Mouse (Mus musculus) midbrain, embryonic 14.5 days (tissue): ENCODE data around the gene Rab2b. TPM values are rescaled to one million over a fixed set of nuclear protein-coding genes. Genes with fewer than 3 reads are reported as not detected.
"Not testable (repeated sequence)": the region's sequence is repeated elsewhere in the genome, so short reads cannot be mapped to it uniquely, and the experiment has no call there.

Experiments
- ATAC-seq: fragments of 200-750 bp; cut with Nextera tagmentation; 2 replicates; pipeline ENCODE4 v1.8.0; 2017; ENCODE audit warnings: moderate number of reproducible peaks, moderate library complexity; ENCODE audit not compliant: low FRiP score, low TSS enrichment
- DNase-seq: peaks from one replicate; pipeline ENCODE4 v3.0.0-alpha.2; 2015
- H3K27ac ChIP-seq: fragments of 300-500 bp; sonication (generic); replicated peaks from 2 replicates; pipeline ENCODE4 v1.5.1; 2014; ENCODE audit warnings: mild to moderate bottlenecking, low read depth, low read length, moderate library complexity
- H3K27me3 ChIP-seq: fragments of 300-500 bp; sonication (generic); 2 replicates; pipeline ENCODE4 v1.6.1; 2014; ENCODE audit warnings: low read length, control low read depth, mixed read lengths; ENCODE audit not compliant: control insufficient read depth, insufficient read depth
- H3K36me3 ChIP-seq: fragments of 300-500 bp; sonication (generic); 2 replicates; pipeline ENCODE4 v1.6.1; 2014; ENCODE audit warnings: low read length, control low read depth; ENCODE audit not compliant: control insufficient read depth, insufficient read depth
- H3K4me1 ChIP-seq: fragments of 300-500 bp; sonication (generic); 2 replicates; pipeline ENCODE4 v1.6.1; 2014; ENCODE audit warnings: mild to moderate bottlenecking, antibody characterized with exemption, low read length, control low read depth; ENCODE audit not compliant: control insufficient read depth, insufficient read depth
- H3K4me2 ChIP-seq: fragments of 300-500 bp; sonication (generic); 2 replicates; pipeline ENCODE4 v1.6.1; 2014; ENCODE audit warnings: mild to moderate bottlenecking, low read length, moderate library complexity
- H3K4me3 ChIP-seq: fragments of 300-500 bp; sonication (generic); replicated peaks from 2 replicates; pipeline ENCODE4 v1.5.1; 2014; ENCODE audit warnings: low read depth, low read length
- H3K9ac ChIP-seq: fragments of 300-500 bp; sonication (generic); replicated peaks from 2 replicates; pipeline ENCODE4 v1.6.1; 2014; ENCODE audit warnings: mild to moderate bottlenecking, low read length, moderate library complexity
- H3K9me3 ChIP-seq: fragments of 300-500 bp; sonication (generic); 2 replicates; pipeline ENCODE4 v1.6.1; 2016; ENCODE audit warnings: low read length, control low read depth, mixed read lengths; ENCODE audit not compliant: control insufficient read depth
- WGBS: fragments of 180-500 bp; shearing (Covaris S2); extraction: QIAGEN DNeasy Blood & Tissue Kit; methylation state at CpG from one replicate; pipeline ENCODE4 v1.1.7; 2014; 5-methylcytosine and 5-hydroxymethylcytosine counted together
- polyA plus RNA-seq: library from polyadenylated mRNA; unstranded; fragments of >200 nt; fragmentation: Nextera tagmentation; extraction: Ambion mirVana; gene quantifications from 2 replicates; pipeline ENCODE4 v1.2.1, GENCODE M21; 2014

Rab2b gene
- polyA plus RNA-seq, 1 experiment from 2014 or later, result 65.7 TPM

DNA sequence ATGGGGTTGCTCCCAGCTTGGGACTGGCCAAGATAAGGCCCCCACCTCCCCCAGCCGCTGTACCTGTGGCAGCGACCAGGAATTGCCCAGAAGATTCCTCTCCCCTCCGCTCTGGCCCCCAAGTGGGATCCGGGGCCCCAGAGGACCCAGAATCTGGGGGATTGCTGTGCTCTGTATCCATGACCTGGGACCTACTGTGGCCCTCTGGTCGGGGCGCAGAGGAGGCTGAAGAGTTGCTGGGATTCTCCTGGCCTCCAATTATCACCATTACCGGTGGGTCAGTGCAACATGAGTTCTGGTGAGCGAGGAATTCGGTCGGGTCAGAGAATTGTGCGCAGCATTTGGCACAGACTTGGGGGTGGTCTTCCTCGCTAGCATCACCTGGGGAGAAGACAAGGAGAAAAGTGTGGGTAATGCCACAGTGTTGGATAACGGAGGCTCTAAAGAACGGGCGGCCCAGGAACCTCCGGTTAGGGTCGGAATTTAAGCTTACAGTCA, 36.0 kb upstream of the Rab2b start:
- Histone ChIP-seq H3K4me2 (peak overlapping the region; percentile 92), H3K4me1 (peaks cover 51% of the 10 kb centered on the region)
- 0 out of 2 replicates have a peak, but pooled peaks have one; percentile 5 for ATAC-seq

DNA sequence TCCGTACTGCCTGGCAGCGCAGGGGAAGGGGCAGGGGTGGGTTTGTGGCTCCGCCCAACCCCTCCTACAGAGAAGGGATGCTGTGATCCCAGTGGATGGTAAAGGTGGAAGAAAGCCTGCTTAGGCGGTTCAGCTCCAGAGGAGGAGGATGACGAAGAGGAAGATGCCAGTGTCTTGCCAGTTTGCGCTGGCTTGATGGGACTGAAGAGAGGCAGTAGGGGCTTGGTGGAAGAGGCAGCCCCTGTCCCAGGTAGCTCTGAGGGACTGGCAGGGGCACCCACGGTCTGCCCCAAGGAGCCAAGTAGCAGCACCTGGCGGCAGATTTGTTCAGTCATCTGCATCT, 35.4 kb upstream of the Rab2b start:
- H3K4me1 ChIP-seq, result peaks cover 51% of the 10 kb centered on the region
- 42% methylated on average over 8 of the region's 8 CpGs for WGBS

More for the DNA sequence above, 36.0 kb upstream of the Rab2b start:
- H3K9me3 ChIP-seq, result no peaks in the 10 kb centered on the region
- H3K4me3 ChIP-seq, result peak overlapping the region; percentile 72
- peaks cover 46% of the 10 kb centered on the region for H3K36me3 ChIP-seq
- WGBS, result 8% methylated on average over 17 of the region's 17 CpGs
- no peak for DNase-seq
- peak overlapping the region; percentile 94 for H3K27ac ChIP-seq
- no peaks in the 10 kb centered on the region for H3K27me3 ChIP-seq
- peak overlapping the region; percentile 88 for H3K9ac ChIP-seq

DNA sequence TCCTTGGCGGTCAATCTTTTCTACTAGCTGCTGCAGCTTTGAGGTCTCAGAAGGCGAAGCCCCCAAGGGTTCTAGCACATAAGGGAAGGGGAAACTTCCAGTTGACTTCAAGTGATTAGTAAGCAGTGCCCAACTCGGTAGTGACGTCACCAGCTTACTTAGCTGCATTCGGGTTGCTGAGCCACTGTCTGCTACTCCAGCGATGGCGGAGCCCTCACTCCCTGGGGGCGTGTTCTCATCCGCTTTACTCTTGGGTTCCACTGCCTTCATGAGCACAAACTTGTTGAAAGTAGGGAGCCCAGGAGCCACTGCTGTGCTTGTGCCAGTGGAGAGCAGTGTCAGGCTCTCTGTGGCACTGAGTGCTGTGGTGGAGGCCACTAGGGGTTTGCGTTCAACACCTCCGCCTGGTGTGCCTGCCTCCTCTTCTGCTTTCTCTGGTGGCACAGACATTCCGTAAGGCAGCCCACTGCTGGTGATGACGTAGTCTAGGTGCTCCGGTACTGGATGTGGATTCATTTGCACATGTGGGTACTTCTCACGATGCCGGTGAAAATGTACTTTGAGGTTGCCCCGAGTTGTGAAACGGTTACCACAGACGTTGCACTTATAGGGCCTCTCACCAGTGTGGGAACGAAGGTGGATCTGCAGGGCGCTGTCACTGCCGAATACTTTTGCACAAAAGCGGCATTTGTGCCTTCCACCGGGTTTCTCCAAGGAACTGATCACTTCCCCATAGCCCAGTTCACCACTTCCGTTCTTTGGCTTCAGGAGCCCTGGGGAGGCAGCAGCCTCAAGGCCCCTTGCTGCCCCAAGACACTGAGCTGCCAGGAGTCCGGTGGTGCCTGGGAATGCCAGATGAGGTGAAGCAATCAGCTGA, 34.8 kb upstream of the Rab2b start:
- Histone ChIP-seq H3K27ac (peak overlapping the region; percentile 94; the same call in 1 of the 2 replicates), H3K9ac (peak overlapping the region; percentile 88), H3K27me3 (no peaks in the 10 kb centered on the region), H3K36me3 (peaks cover 52% of the 10 kb centered on the region), H3K4me1 (peaks cover 51% of the 10 kb centered on the region), H3K4me3 (peak overlapping the region; percentile 72), H3K4me2 (peak overlapping the region; percentile 92), H3K9me3 (no peaks in the 10 kb centered on the region)
- 85% methylated on average over 26 of the region's 26 CpGs for WGBS
- ATAC-seq, result no peak
- DNase-seq, result no peak

More for the DNA sequence above, 35.4 kb upstream of the Rab2b start:
- Histone ChIP-seq H3K36me3 (peaks cover 50% of the 10 kb centered on the region), H3K9me3 (no peaks in the 10 kb centered on the region), H3K27ac (peak overlapping the region; percentile 94), H3K4me2 (peak overlapping the region; percentile 92), H3K9ac (peak overlapping the region; percentile 88), H3K27me3 (no peaks in the 10 kb centered on the region), H3K4me3 (peak overlapping the region; percentile 72)
- DNase-seq (no peak), ATAC-seq (no peak)

DNA sequence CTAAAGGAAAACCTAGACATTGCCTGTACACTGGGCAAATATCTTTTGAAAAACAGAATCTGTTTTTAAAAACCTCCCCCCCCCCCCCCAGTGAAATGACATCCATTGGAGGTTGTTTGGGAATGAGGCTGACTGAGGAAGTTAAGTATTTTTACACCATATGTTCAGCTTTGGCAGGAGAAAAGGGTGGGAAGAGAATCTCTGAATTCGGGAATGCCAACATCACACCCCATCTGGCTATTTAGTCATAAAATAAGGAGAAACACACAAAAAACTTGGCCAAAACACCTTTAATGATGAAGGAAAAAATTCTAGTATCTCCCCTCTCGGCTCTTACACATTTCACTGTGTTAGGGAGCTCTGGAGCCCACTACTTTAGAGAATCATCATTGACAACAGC, 31.6 kb upstream of the Rab2b start:
- 93% methylated on average over 2 of the region's 2 CpGs for WGBS
- H3K27me3 ChIP-seq, result no peaks in the 10 kb centered on the region
- H3K36me3 ChIP-seq, result peaks cover 54% of the 10 kb centered on the region
- no peak for ATAC-seq
- peak overlapping the region; percentile 34 for H3K4me2 ChIP-seq
- H3K4me3 ChIP-seq, result no peak overlapping the region
- DNase-seq, result no peak
- H3K4me1 ChIP-seq, result peaks cover 44% of the 10 kb centered on the region
- no peak overlapping the region for H3K27ac ChIP-seq
- H3K9me3 ChIP-seq, result no peaks in the 10 kb centered on the region
- H3K9ac ChIP-seq, result no peak overlapping the region

DNA sequence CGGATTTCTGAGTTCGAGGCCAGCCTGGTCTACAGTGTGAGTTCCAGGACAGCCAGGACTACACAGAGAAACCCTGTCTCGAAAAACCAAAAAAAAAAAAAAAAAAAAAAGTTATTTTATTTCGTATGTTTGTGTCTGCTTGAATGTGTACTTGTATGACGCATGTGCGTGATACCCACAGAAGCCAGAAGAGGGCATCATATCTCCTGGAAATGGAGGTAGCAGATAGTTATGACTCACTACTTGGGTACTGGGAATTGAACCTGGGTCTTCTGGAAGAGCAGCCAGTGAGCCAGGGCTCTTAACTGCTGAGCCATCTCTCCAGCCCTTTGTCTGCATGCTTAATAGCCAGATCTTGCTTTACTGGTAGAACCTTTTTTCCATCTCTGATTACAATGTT, 31.0 kb upstream of the Rab2b start:
- not testable (repeated sequence) for H3K27me3 ChIP-seq, DNase-seq

DNA sequence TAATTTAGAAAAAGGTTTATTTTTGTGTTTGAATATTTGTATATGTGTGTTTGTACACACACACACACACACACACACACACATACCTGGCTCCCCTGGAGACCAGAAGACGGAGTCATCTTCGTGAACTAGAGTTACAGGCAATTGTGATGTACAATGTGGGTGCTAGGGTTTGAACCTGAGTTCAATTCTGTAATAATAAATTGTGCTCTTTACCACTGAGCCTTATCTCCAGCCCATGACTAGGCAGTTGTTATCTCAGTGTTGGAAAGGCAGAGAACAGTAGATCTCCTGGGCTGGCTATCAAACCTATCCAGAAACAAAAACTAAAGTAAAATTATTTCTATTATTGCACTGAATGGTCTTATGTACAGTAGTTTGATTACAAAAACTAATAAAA, 26.8 kb upstream of the Rab2b start:
- Histone ChIP-seq H3K27me3 (no peaks in the 10 kb centered on the region), H3K4me3 (no peak overlapping the region), H3K9me3 (no peaks in the 10 kb centered on the region), H3K9ac (no peak overlapping the region), H3K4me2 (no peak overlapping the region), H3K4me1 (peaks cover 11% of the 10 kb centered on the region), H3K27ac (no peak overlapping the region), H3K36me3 (peaks cover 16% of the 10 kb centered on the region)
- no peak for ATAC-seq
- 89% methylated on average over 2 of the region's 2 CpGs for WGBS
- no peak for DNase-seq

More for the DNA sequence above, 31.0 kb upstream of the Rab2b start:
- H3K9me3 ChIP-seq, H3K4me2 ChIP-seq, H3K4me3 ChIP-seq, H3K9ac ChIP-seq, H3K27ac ChIP-seq, ATAC-seq: not testable (repeated sequence)
- H3K4me1 ChIP-seq, result peaks cover 44% of the 10 kb centered on the region
- 95% methylated on average over 5 of the region's 6 CpGs for WGBS
- peaks cover 54% of the 10 kb centered on the region for H3K36me3 ChIP-seq

DNA sequence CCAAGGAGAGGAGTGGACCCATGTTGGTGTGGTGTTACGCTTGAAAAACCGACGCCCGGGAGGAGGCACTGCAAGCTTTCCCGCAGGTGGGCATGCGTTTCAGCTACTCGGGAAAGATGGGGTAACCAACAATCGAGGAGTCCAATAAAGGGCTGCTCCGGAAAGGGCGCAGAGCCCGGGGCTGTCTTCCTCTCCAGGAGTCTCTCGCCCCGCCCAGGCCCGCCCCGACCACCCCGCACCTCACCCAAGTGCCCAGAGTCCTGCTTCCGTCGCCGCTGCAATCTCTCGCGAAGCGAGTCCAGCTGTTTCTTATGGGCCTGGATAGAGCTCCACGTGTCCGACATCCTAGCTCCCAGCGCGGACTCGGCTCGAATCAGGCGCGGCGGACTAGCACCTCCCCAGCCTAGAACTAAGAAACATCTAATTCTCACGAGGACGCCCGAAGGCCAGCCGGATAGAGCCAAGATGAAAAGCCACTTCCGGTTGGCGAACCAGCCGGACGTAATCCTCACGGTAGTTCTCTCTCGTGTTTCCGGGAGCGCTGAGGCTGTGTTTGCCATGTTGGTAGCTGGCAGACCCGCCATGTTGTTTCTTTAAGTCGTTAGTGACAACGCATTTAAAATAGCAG, 25.4 kb upstream of the Rab2b start, which contains the start of gene Mettl3:
Mettl3 (minus strand) TSS at position 485 of the 628 bp plus-strand sequence.
- ATAC-seq, result peak; percentile 94
- Histone ChIP-seq H3K9me3 (no peaks in the 10 kb centered on the region), H3K9ac (peak within 1 kb of the TSS; percentile 76), H3K36me3 (peaks cover 13% of the 10 kb centered on the region), H3K4me3 (peak within 1 kb of the TSS; percentile 73), H3K4me1 (peaks cover 5% of the 10 kb centered on the region; the same call in 1 of the 2 replicates), H3K27me3 (no peaks in the 10 kb centered on the region), H3K4me2 (peak within 1 kb of the TSS; percentile 65), H3K27ac (peak within 1 kb of the TSS; percentile 91)
- WGBS, result under 1% methylated on average over 46 of the region's 46 CpGs
- peak; percentile 97 for DNase-seq

DNA sequence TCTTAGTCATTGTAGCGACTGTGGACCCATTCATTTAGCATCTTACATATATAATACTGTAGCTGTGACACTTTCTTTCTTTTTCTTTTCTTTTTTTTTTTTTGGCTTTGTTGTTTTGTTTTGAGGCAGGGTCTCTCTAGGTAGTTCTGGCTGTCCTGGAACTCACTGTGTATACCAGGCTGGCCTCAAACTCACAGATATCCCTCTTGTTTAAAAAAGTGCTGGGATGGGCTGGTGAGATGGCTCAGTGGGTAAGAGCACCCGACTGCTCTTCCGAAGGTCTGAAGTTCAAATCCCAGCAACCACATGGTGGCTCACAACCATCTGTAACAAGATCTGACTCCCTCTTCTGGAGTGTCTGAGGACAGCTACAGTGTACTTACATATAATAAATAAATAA, 24.2 kb upstream of the Rab2b start:
- Histone ChIP-seq H3K36me3 (peaks cover 21% of the 10 kb centered on the region), H3K4me2 (peak overlapping the region; percentile 65)
- H3K27me3 ChIP-seq, H3K9ac ChIP-seq, H3K27ac ChIP-seq, ATAC-seq, DNase-seq, H3K9me3 ChIP-seq, H3K4me3 ChIP-seq, H3K4me1 ChIP-seq: not testable (repeated sequence)
- 91% methylated on average over 3 of the region's 3 CpGs for WGBS
